Mouse (Mus musculus) olfactory bulb, adult 2 months (tissue): ENCODE measurements around the gene Atp13a2. TPM values are rescaled to one million over a fixed set of nuclear protein-coding genes. Genes with fewer than 3 reads are reported as not detected.

Source experiments
- H3K27ac ChIP-seq: fragments of 200-500 bp; 2 replicates; pipeline ENCODE4 v1.5.1; 2012; ENCODE audit warnings: low read depth, low read length; ENCODE audit not compliant: insufficient read depth
- H3K4me1 ChIP-seq: fragments of 200-500 bp; 2 replicates; pipeline ENCODE4 v1.6.1; 2012; ENCODE audit warnings: low read length; ENCODE audit not compliant: control insufficient read depth, insufficient read depth
- H3K4me3 ChIP-seq: fragments of 200-500 bp; 2 replicates; pipeline ENCODE4 v1.5.1; 2012; ENCODE audit warnings: mild to moderate bottlenecking, low read depth, low read length, moderate library complexity; ENCODE audit not compliant: insufficient read depth
- CTCF ChIP-seq: fragments of 200-500 bp; IDR thresholded peaks from 2 replicates; pipeline ENCODE4 v1.5.1; 2012; ENCODE audit warnings: low read depth, mild to moderate bottlenecking, low read length, moderate library complexity; ENCODE audit not compliant: insufficient read depth
- POLR2A ChIP-seq: fragments of 200-500 bp; IDR thresholded peaks from 2 replicates; pipeline ENCODE4 v1.6.1; 2012; ENCODE audit warnings: mild to moderate bottlenecking, low read depth, low read length, moderate library complexity; ENCODE audit not compliant: insufficient read depth
- WGBS: fragments of 180-500 bp; shearing (Covaris S2); methylation state at CpG from one replicate; pipeline ENCODE4 v1.1.7; 2018; 5-methylcytosine and 5-hydroxymethylcytosine counted together
- polyA plus RNA-seq: library from polyadenylated mRNA; stranded (reverse); fragments of >200 nt; gene quantifications from 2 replicates; pipeline ENCODE4 v1.2.4, GENCODE M21; 2012; ENCODE audit warnings: low replicate concordance; ENCODE audit not compliant: missing spikeins, insufficient read depth, insufficient read length

Atp13a2 gene
- polyA plus RNA-seq, 1 experiment: not detected

GRCm38 (mm10) chr4:140961467-140962206 is 25.0 kb upstream of the Atp13a2 start:
- WGBS: under 1% methylated on average over 38 of the region's 38 CpGs
- peak overlapping the region; percentile 64 for H3K4me3 ChIP-seq
- H3K27ac ChIP-seq: peak overlapping the region; percentile 90
- no peak for TF ChIP-seq CTCF
- peak; percentile 16; the same call in 1 of the 2 replicates for TF ChIP-seq POLR2A
- H3K4me1 ChIP-seq: peaks cover 48% of the 10 kb centered on the region

GRCm38 (mm10) chr4:140962207-140962909 is 24.3 kb upstream of the Atp13a2 start:
- WGBS: 33% methylated on average over 8 of the region's 8 CpGs
- Histone ChIP-seq H3K27ac (no peak overlapping the region), H3K4me1 (peaks cover 42% of the 10 kb centered on the region), H3K4me3 (peak overlapping the region; percentile 64)
- TF ChIP-seq POLR2A: no peak
- TF ChIP-seq CTCF: no peak

- TF ChIP-seq CTCF (no peak), POLR2A (no peak)
- Histone ChIP-seq H3K27ac (peak overlapping the region; percentile 49), H3K4me3 (peak overlapping the region; percentile 26), H3K4me1 (peaks cover 42% of the 10 kb centered on the region)
- 14% methylated on average over 5 of the region's 5 CpGs for WGBS
Observed at GRCm38 (mm10) chr4:140962950-140963349, 23.7 kb upstream of the Atp13a2 start.

GRCm38 (mm10) chr4:140963941-140964597 is 22.6 kb upstream of the Atp13a2 start:
- Histone ChIP-seq H3K27ac (peak overlapping the region; percentile 60; the same call in 1 of the 2 replicates), H3K4me3 (no peak overlapping the region), H3K4me1 (peaks cover 33% of the 10 kb centered on the region)
- no peak for TF ChIP-seq CTCF
- TF ChIP-seq POLR2A: no peak
- WGBS: 47% methylated on average over 9 of the region's 9 CpGs

- 3% methylated on average over 7 of the region's 7 CpGs for WGBS
- TF ChIP-seq POLR2A: no peak
- peak; percentile 49 for TF ChIP-seq CTCF
- Histone ChIP-seq H3K4me1 (peaks cover 29% of the 10 kb centered on the region), H3K4me3 (no peak overlapping the region), H3K27ac (peak overlapping the region; percentile 24; the same call in 1 of the 2 replicates)
Observed at GRCm38 (mm10) chr4:140964620-140965019, 22.1 kb upstream of the Atp13a2 start.

GRCm38 (mm10) chr4:140967386-140968159 is 19.1 kb upstream of the Atp13a2 start:
- no peak overlapping the region for H3K4me3 ChIP-seq
- TF ChIP-seq POLR2A (no peak), CTCF (no peak)
- no peak overlapping the region for H3K27ac ChIP-seq
- 80% methylated on average over 11 of the region's 11 CpGs for WGBS
- H3K4me1 ChIP-seq: peaks cover 22% of the 10 kb centered on the region

GRCm38 (mm10) chr4:140971691-140972090 is 15.0 kb upstream of the Atp13a2 start:
- no peak overlapping the region for H3K27ac ChIP-seq
- 71% methylated on average over 13 of the region's 13 CpGs for WGBS

GRCm38 (mm10) chr4:140974408-140974807 is 12.3 kb upstream of the Atp13a2 start:
- Histone ChIP-seq H3K4me1 (no peaks in the 10 kb centered on the region), H3K4me3 (no peak overlapping the region), H3K27ac (no peak overlapping the region)
- 96% methylated on average over 6 of the region's 6 CpGs for WGBS
- TF ChIP-seq POLR2A: no peak
- TF ChIP-seq CTCF: no peak

More at GRCm38 (mm10) chr4:140971691-140972090, 15.0 kb upstream of the Atp13a2 start:
- Histone ChIP-seq H3K4me3 (no peak overlapping the region), H3K4me1 (no peaks in the 10 kb centered on the region)
- TF ChIP-seq CTCF: no peak
- TF ChIP-seq POLR2A: no peak
